Mouse (Mus musculus): ENCODE data around the gene Arhgef10l. TPM values are rescaled to one million over a fixed set of nuclear protein-coding genes. Genes with fewer than 3 reads are reported as not detected.

Gene Arhgef10l
- polyA plus RNA-seq, 1 experiment, result 5.9 TPM

- no peaks in the 10 kb centered on the region for H3K36me3 ChIP-seq (ENCODE audit: control insufficient read depth, insufficient read depth, low read length)
- no peaks in the 10 kb centered on the region for H3K4me1 ChIP-seq (ENCODE audit: control insufficient read depth, insufficient read depth, low read length)
Observed at GRCm38 (mm10) chr4:140539125-140539524, 126.7 kb downstream of the Arhgef10l start.

GRCm38 (mm10) chr4:140537561-140538021 lies 128.2 kb downstream of the Arhgef10l start:
- Histone ChIP-seq H3K27ac (ENCODE audit: control insufficient read depth, insufficient read depth, low read depth, low read length) (no peak overlapping the region), H3K4me1 (ENCODE audit: control insufficient read depth, insufficient read depth, low read length) (no peaks in the 10 kb centered on the region), H3K27me3 (ENCODE audit: control insufficient read depth, insufficient read depth, low read length) (no peaks in the 10 kb centered on the region), H3K4me3 (ENCODE audit: control insufficient read depth, low read depth, low read length) (no peak overlapping the region), H3K36me3 (ENCODE audit: control insufficient read depth, insufficient read depth, low read length) (no peaks in the 10 kb centered on the region)
- no peak for TF ChIP-seq POLR2A (IDR thresholded peaks at IDR 0.05; ENCODE audit: control insufficient read depth, low read depth, low read length)
- TF ChIP-seq CTCF (IDR thresholded peaks at IDR 0.05; ENCODE audit: control insufficient read depth, insufficient read depth, insufficient replicate concordance, low read depth, low read length), result no peak

More at GRCm38 (mm10) chr4:140539125-140539524, 126.7 kb downstream of the Arhgef10l start:
- Histone ChIP-seq H3K27me3 (ENCODE audit: control insufficient read depth, insufficient read depth, low read length) (no peaks in the 10 kb centered on the region), H3K27ac (ENCODE audit: control insufficient read depth, insufficient read depth, low read depth, low read length) (no peak overlapping the region), H3K4me3 (ENCODE audit: control insufficient read depth, low read depth, low read length) (no peak overlapping the region)
- TF ChIP-seq POLR2A (IDR thresholded peaks at IDR 0.05; ENCODE audit: control insufficient read depth, low read depth, low read length) (no peak), CTCF (IDR thresholded peaks at IDR 0.05; ENCODE audit: control insufficient read depth, insufficient read depth, insufficient replicate concordance, low read depth, low read length) (peak; percentile 76)

GRCm38 (mm10) chr4:140535323-140535722 lies 130.5 kb downstream of the Arhgef10l start:
- Histone ChIP-seq H3K4me1 (ENCODE audit: control insufficient read depth, insufficient read depth, low read length) (no peaks in the 10 kb centered on the region), H3K4me3 (ENCODE audit: control insufficient read depth, low read depth, low read length) (no peak overlapping the region), H3K27ac (ENCODE audit: control insufficient read depth, insufficient read depth, low read depth, low read length) (no peak overlapping the region), H3K27me3 (ENCODE audit: control insufficient read depth, insufficient read depth, low read length) (no peaks in the 10 kb centered on the region), H3K36me3 (ENCODE audit: control insufficient read depth, insufficient read depth, low read length) (no peaks in the 10 kb centered on the region)
- TF ChIP-seq POLR2A (IDR thresholded peaks at IDR 0.05; ENCODE audit: control insufficient read depth, low read depth, low read length) (no peak), CTCF (IDR thresholded peaks at IDR 0.05; ENCODE audit: control insufficient read depth, insufficient read depth, insufficient replicate concordance, low read depth, low read length) (no peak)

DNA sequence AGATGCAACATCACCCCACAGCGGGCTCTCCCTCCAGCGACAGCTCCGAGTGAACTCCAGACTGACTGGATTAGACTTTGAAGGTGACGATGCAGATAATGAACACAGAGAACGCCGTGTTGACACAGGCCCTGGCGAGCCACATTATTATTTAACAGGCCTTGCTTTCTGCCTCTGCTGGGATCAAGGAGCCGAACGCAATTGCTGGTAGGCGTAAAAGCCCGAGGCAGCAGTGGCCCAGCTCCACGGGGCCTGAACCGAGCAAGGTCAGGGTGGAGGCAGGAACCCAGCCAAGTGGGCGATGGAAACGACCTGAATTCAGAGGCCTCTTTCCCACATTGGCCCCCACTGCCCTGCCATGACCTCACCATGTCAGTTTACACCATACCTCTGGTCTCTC lies 133.5 kb downstream of the Arhgef10l start:
- H3K27ac ChIP-seq (ENCODE audit: control insufficient read depth, insufficient read depth, low read depth, low read length), result no peak overlapping the region
- no peaks in the 10 kb centered on the region for H3K36me3 ChIP-seq (ENCODE audit: control insufficient read depth, insufficient read depth, low read length)
- H3K27me3 ChIP-seq (ENCODE audit: control insufficient read depth, insufficient read depth, low read length), result no peaks in the 10 kb centered on the region
- no peak overlapping the region for H3K4me3 ChIP-seq (ENCODE audit: control insufficient read depth, low read depth, low read length)
- TF ChIP-seq CTCF (IDR thresholded peaks at IDR 0.05; ENCODE audit: control insufficient read depth, insufficient read depth, insufficient replicate concordance, low read depth, low read length) (no peak), POLR2A (IDR thresholded peaks at IDR 0.05; ENCODE audit: control insufficient read depth, low read depth, low read length) (no peak)
- H3K4me1 ChIP-seq (ENCODE audit: control insufficient read depth, insufficient read depth, low read length), result no peaks in the 10 kb centered on the region

- Histone ChIP-seq H3K36me3 (ENCODE audit: control insufficient read depth, insufficient read depth, low read length) (no peaks in the 10 kb centered on the region), H3K4me3 (ENCODE audit: control insufficient read depth, low read depth, low read length) (no peak overlapping the region), H3K27me3 (ENCODE audit: control insufficient read depth, insufficient read depth, low read length) (no peaks in the 10 kb centered on the region), H3K4me1 (ENCODE audit: control insufficient read depth, insufficient read depth, low read length) (no peaks in the 10 kb centered on the region), H3K27ac (ENCODE audit: control insufficient read depth, insufficient read depth, low read depth, low read length) (no peak overlapping the region)
- TF ChIP-seq CTCF (IDR thresholded peaks at IDR 0.05; ENCODE audit: control insufficient read depth, insufficient read depth, insufficient replicate concordance, low read depth, low read length) (no peak), POLR2A (IDR thresholded peaks at IDR 0.05; ENCODE audit: control insufficient read depth, low read depth, low read length) (no peak)
Observed at GRCm38 (mm10) chr4:140531024-140531423, 134.8 kb downstream of the Arhgef10l start.

DNA sequence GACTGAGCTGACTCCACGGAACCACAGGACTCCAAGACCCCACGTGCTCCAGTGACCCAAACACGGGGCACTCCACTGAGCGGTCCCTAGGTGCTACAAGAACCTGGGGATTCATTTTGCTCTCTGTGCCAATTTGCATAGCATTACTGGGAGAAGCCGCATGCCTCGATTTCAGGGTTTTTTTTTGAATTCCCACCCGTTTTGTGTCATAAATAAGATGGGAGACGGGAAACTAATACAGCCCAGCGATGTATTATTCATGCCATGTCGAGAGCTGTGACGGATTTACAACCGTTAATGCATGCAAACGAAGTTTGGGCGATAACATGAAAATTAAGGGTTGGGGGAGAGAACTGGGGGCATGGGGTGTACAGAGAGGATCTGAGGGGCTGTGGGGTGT lies 136.1 kb downstream of the Arhgef10l start:
- TF ChIP-seq CTCF (IDR thresholded peaks at IDR 0.05; ENCODE audit: control insufficient read depth, insufficient read depth, insufficient replicate concordance, low read depth, low read length) (no peak), POLR2A (IDR thresholded peaks at IDR 0.05; ENCODE audit: control insufficient read depth, low read depth, low read length) (no peak)
- Histone ChIP-seq H3K4me1 (ENCODE audit: control insufficient read depth, insufficient read depth, low read length) (peaks cover 3% of the 10 kb centered on the region), H3K4me3 (ENCODE audit: control insufficient read depth, low read depth, low read length) (no peak overlapping the region), H3K27me3 (ENCODE audit: control insufficient read depth, insufficient read depth, low read length) (no peaks in the 10 kb centered on the region), H3K27ac (ENCODE audit: control insufficient read depth, insufficient read depth, low read depth, low read length) (no peak overlapping the region), H3K36me3 (ENCODE audit: control insufficient read depth, insufficient read depth, low read length) (no peaks in the 10 kb centered on the region)

- H3K27ac ChIP-seq (ENCODE audit: control insufficient read depth, insufficient read depth, low read depth, low read length), result no peak overlapping the region
- H3K36me3 ChIP-seq (ENCODE audit: control insufficient read depth, insufficient read depth, low read length), result no peaks in the 10 kb centered on the region
- no peaks in the 10 kb centered on the region for H3K27me3 ChIP-seq (ENCODE audit: control insufficient read depth, insufficient read depth, low read length)
- peaks cover 3% of the 10 kb centered on the region for H3K4me1 ChIP-seq (ENCODE audit: control insufficient read depth, insufficient read depth, low read length)
- TF ChIP-seq CTCF (IDR thresholded peaks at IDR 0.05; ENCODE audit: control insufficient read depth, insufficient read depth, insufficient replicate concordance, low read depth, low read length), result no peak
- TF ChIP-seq POLR2A (IDR thresholded peaks at IDR 0.05; ENCODE audit: control insufficient read depth, low read depth, low read length), result no peak
- no peak overlapping the region for H3K4me3 ChIP-seq (ENCODE audit: control insufficient read depth, low read depth, low read length)
Observed at GRCm38 (mm10) chr4:140528443-140528842, 137.4 kb downstream of the Arhgef10l start.
